Mouse (Mus musculus) hindbrain, embryonic 13.5 days (tissue): ENCODE measurements around the gene Ttll8. TPM values are rescaled to one million over a fixed set of nuclear protein-coding genes. Genes with fewer than 3 reads are reported as not detected.

ENCODE experiments used
- ATAC-seq: fragments of 200-750 bp; cut with Nextera tagmentation; 2 replicates; pipeline ENCODE4 v1.8.0; 2017; ENCODE audit warnings: moderate TSS enrichment; ENCODE audit not compliant: low FRiP score
- H3K27ac ChIP-seq: fragments of 300-500 bp; sonication (generic); 2 replicates; pipeline ENCODE4 v1.5.1; 2015; ENCODE audit warnings: inconsistent platforms, mild to moderate bottlenecking, moderate library complexity
- H3K27me3 ChIP-seq: fragments of 300-500 bp; sonication (generic); 2 replicates; pipeline ENCODE4 v1.6.1; 2015; ENCODE audit warnings: mild to moderate bottlenecking, inconsistent platforms
- H3K36me3 ChIP-seq: fragments of 300-500 bp; sonication (generic); 2 replicates; pipeline ENCODE4 v1.6.1; 2015; ENCODE audit warnings: mild to moderate bottlenecking, inconsistent platforms
- H3K4me1 ChIP-seq: fragments of 300-500 bp; sonication (generic); replicated peaks from 2 replicates; pipeline ENCODE4 v1.6.1; 2015; ENCODE audit warnings: inconsistent platforms
- H3K4me2 ChIP-seq: fragments of 300-500 bp; sonication (generic); 2 replicates; pipeline ENCODE4 v1.6.1; 2015; ENCODE audit warnings: inconsistent platforms, mild to moderate bottlenecking, moderate library complexity
- H3K4me3 ChIP-seq: fragments of 300-500 bp; sonication (generic); 2 replicates; pipeline ENCODE4 v1.5.1; 2015; ENCODE audit warnings: mild to moderate bottlenecking, inconsistent platforms
- H3K9ac ChIP-seq: fragments of 300-500 bp; sonication (generic); 2 replicates; pipeline ENCODE4 v1.6.1; 2015; ENCODE audit warnings: mild to moderate bottlenecking, inconsistent platforms
- H3K9me3 ChIP-seq: fragments of 300-500 bp; sonication (generic); 2 replicates; pipeline ENCODE4 v1.6.1; 2016; ENCODE audit warnings: inconsistent platforms
- WGBS: fragments of 180-500 bp; shearing (Covaris S2); methylation state at CpG from one replicate; pipeline ENCODE4 v1.1.7; 2015; 5-methylcytosine and 5-hydroxymethylcytosine counted together
- polyA plus RNA-seq: library from polyadenylated mRNA; unstranded; fragments of >200 nt; fragmentation: Nextera tagmentation; extraction: Ambion mirVana; gene quantifications from 2 replicates; pipeline ENCODE4 v1.2.1, GENCODE M21; 2015

Ttll8 gene
- not detected in 2 replicates for polyA plus RNA-seq

GRCm38 (mm10) chr15:88954368-88955072 is at the start of gene Ttll8:
Gene Ttll8 (minus strand): TSS chr15:88954418.
- peaks cover 14% of the 10 kb centered on the region for H3K4me1 ChIP-seq
- no peaks in the 10 kb centered on the region for H3K36me3 ChIP-seq
- WGBS: 4% methylated on average over 52 of the region's 53 CpGs
- H3K9me3 ChIP-seq: no peaks in the 10 kb centered on the region
- H3K27ac ChIP-seq: no peak within 1 kb of the TSS
- peaks cover 30% of the 10 kb centered on the region for H3K27me3 ChIP-seq
- peak within 1 kb of the TSS; percentile 47 for H3K4me3 ChIP-seq
- peak within 1 kb of the TSS; percentile 90 for H3K4me2 ChIP-seq
- H3K9ac ChIP-seq: peak within 1 kb of the TSS; percentile 71
- ATAC-seq: peak; percentile 85

- Histone ChIP-seq H3K36me3 (no peaks in the 10 kb centered on the region), H3K9me3 (no peaks in the 10 kb centered on the region), H3K4me1 (no peaks in the 10 kb centered on the region), H3K4me2 (no peak overlapping the region), H3K9ac (no peak overlapping the region), H3K4me3 (no peak overlapping the region), H3K27me3 (no peaks in the 10 kb centered on the region), H3K27ac (no peak overlapping the region)
- WGBS: 71% methylated on average over 3 of the region's 3 CpGs
- no peak for ATAC-seq
These were observed 47.0 kb upstream of the Ttll8 start for GRCm38 (mm10) chr15:89001245-89001644.

- H3K4me2 ChIP-seq: no peak overlapping the region
- no peaks in the 10 kb centered on the region for H3K4me1 ChIP-seq
- WGBS: 68% methylated on average over 2 of the region's 2 CpGs
- no peak overlapping the region for H3K4me3 ChIP-seq
- no peaks in the 10 kb centered on the region for H3K36me3 ChIP-seq
- no peak overlapping the region for H3K9ac ChIP-seq
- no peak overlapping the region for H3K27ac ChIP-seq
- H3K27me3 ChIP-seq: no peaks in the 10 kb centered on the region
- H3K9me3 ChIP-seq: no peaks in the 10 kb centered on the region
- ATAC-seq: no peak
These were observed 46.1 kb upstream of the Ttll8 start for GRCm38 (mm10) chr15:89000367-89000766.

- H3K27ac ChIP-seq: no peak overlapping the region
- WGBS: 79% methylated on average over 2 of the region's 2 CpGs
- no peak overlapping the region for H3K4me2 ChIP-seq
- no peak overlapping the region for H3K4me3 ChIP-seq
- no peak for ATAC-seq
- no peaks in the 10 kb centered on the region for H3K27me3 ChIP-seq
- no peaks in the 10 kb centered on the region for H3K9me3 ChIP-seq
- H3K9ac ChIP-seq: no peak overlapping the region
- no peaks in the 10 kb centered on the region for H3K4me1 ChIP-seq
- no peaks in the 10 kb centered on the region for H3K36me3 ChIP-seq
These were observed 44.9 kb upstream of the Ttll8 start for GRCm38 (mm10) chr15:88999124-88999523.

GRCm38 (mm10) chr15:88998636-88999035 is 44.4 kb upstream of the Ttll8 start:
- H3K9ac ChIP-seq: no peak overlapping the region
- no peaks in the 10 kb centered on the region for H3K4me1 ChIP-seq
- H3K27me3 ChIP-seq: no peaks in the 10 kb centered on the region
- H3K9me3 ChIP-seq: no peaks in the 10 kb centered on the region
- H3K4me2 ChIP-seq: no peak overlapping the region
- no peaks in the 10 kb centered on the region for H3K36me3 ChIP-seq
- no peak overlapping the region for H3K27ac ChIP-seq
- no peak overlapping the region for H3K4me3 ChIP-seq
- WGBS: 89% methylated on average over 8 of the region's 8 CpGs
- ATAC-seq: no peak

GRCm38 (mm10) chr15:88989236-88989635 is 35.0 kb upstream of the Ttll8 start:
- whole genome bisulfite sequencing: 82% methylated on average over 2 of the region's 2 CpGs
- Histone ChIP-seq H3K36me3 (no peaks in the 10 kb centered on the region), H3K4me3 (no peak overlapping the region), H3K27ac (no peak overlapping the region), H3K9me3 (no peaks in the 10 kb centered on the region), H3K4me1 (no peaks in the 10 kb centered on the region), H3K4me2 (no peak overlapping the region), H3K27me3 (no peaks in the 10 kb centered on the region), H3K9ac (no peak overlapping the region)
- no peak for ATAC-seq

GRCm38 (mm10) chr15:88982534-88983079 is 28.4 kb upstream of the Ttll8 start, which contains the start of gene Mov10l1:
Gene Mov10l1 (plus strand): TSS chr15:88982909.
- 95% methylated on average over 31 of the region's 31 CpGs for WGBS
- H3K9me3 ChIP-seq: no peaks in the 10 kb centered on the region
- H3K4me3 ChIP-seq: no peak within 1 kb of the TSS
- no peaks in the 10 kb centered on the region for H3K36me3 ChIP-seq
- no peaks in the 10 kb centered on the region for H3K27me3 ChIP-seq
- H3K4me2 ChIP-seq: no peak within 1 kb of the TSS
- H3K27ac ChIP-seq: no peak within 1 kb of the TSS
- peaks cover 15% of the 10 kb centered on the region; the same call in 1 of the 2 replicates for H3K4me1 ChIP-seq
- H3K9ac ChIP-seq: no peak within 1 kb of the TSS
- ATAC-seq: no peak

GRCm38 (mm10) chr15:88979138-88979446 is 24.9 kb upstream of the Ttll8 start:
- no peak overlapping the region for H3K4me3 ChIP-seq
- peak overlapping the region; percentile 68 for H3K27ac ChIP-seq
- H3K9me3 ChIP-seq: no peaks in the 10 kb centered on the region
- H3K4me2 ChIP-seq: no peak overlapping the region
- ATAC-seq: peak; percentile 84; the same call in 1 of the 2 replicates
- WGBS: 6% methylated on average over 3 of the region's 3 CpGs
- H3K36me3 ChIP-seq: no peaks in the 10 kb centered on the region
- H3K27me3 ChIP-seq: no peaks in the 10 kb centered on the region
- H3K4me1 ChIP-seq: peaks cover 15% of the 10 kb centered on the region; the same call in 1 of the 2 replicates
- no peak overlapping the region for H3K9ac ChIP-seq

- WGBS: 20% methylated on average over 10 of the region's 10 CpGs
- Histone ChIP-seq H3K4me1 (peaks cover 15% of the 10 kb centered on the region; the same call in 1 of the 2 replicates), H3K4me3 (peak within 1 kb of the TSS; percentile 8; the same call in 1 of the 2 replicates), H3K9me3 (no peaks in the 10 kb centered on the region), H3K27ac (peak within 1 kb of the TSS; percentile 68), H3K27me3 (no peaks in the 10 kb centered on the region), H3K36me3 (no peaks in the 10 kb centered on the region), H3K4me2 (peak within 1 kb of the TSS; percentile 32), H3K9ac (no peak within 1 kb of the TSS)
- ATAC-seq: peak; percentile 91
These were observed 24.3 kb upstream of the Ttll8 start, which contains the start of gene Mlc1 for GRCm38 (mm10) chr15:88978281-88979137. Gene Mlc1 (minus strand): TSS chr15:88979007.

- Histone ChIP-seq H3K27me3 (no peaks in the 10 kb centered on the region), H3K27ac (no peak overlapping the region), H3K4me3 (no peak overlapping the region), H3K36me3 (no peaks in the 10 kb centered on the region), H3K4me1 (no peaks in the 10 kb centered on the region), H3K9ac (no peak overlapping the region), H3K4me2 (no peak overlapping the region), H3K9me3 (no peaks in the 10 kb centered on the region)
- ATAC-seq: no peak
- WGBS: 91% methylated on average over 4 of the region's 4 CpGs
These were observed 18.1 kb upstream of the Ttll8 start for GRCm38 (mm10) chr15:88972300-88972699.

GRCm38 (mm10) chr15:88964070-88964578 is 9.9 kb upstream of the Ttll8 start:
- Histone ChIP-seq H3K36me3 (no peaks in the 10 kb centered on the region), H3K9me3 (no peaks in the 10 kb centered on the region), H3K4me2 (no peak overlapping the region), H3K9ac (no peak overlapping the region), H3K4me3 (no peak overlapping the region), H3K27ac (no peak overlapping the region), H3K4me1 (peaks cover 5% of the 10 kb centered on the region), H3K27me3 (no peaks in the 10 kb centered on the region)
- no peak for ATAC-seq
- 93% methylated on average over 2 of the region's 2 CpGs for WGBS

- Histone ChIP-seq H3K4me2 (no peak overlapping the region), H3K27me3 (peaks cover 30% of the 10 kb centered on the region), H3K4me1 (peaks cover 17% of the 10 kb centered on the region), H3K27ac (no peak overlapping the region), H3K4me3 (no peak overlapping the region), H3K9ac (no peak overlapping the region), H3K9me3 (no peaks in the 10 kb centered on the region), H3K36me3 (no peaks in the 10 kb centered on the region)
- WGBS: 87% methylated on average over 4 of the region's 4 CpGs
- ATAC-seq: no peak
These were observed 3.3 kb upstream of the Ttll8 start for GRCm38 (mm10) chr15:88957522-88957921.
